Mouse (Mus musculus) ES-E14 (cell line): ENCODE data around the gene Gm17545. TPM values are rescaled to one million over a fixed set of nuclear protein-coding genes. Genes with fewer than 3 reads are reported as not detected.

ENCODE experiments used
- DNase-seq: peaks from one replicate; pipeline ENCODE4 v3.0.0-alpha.2; 2013; ENCODE audit warnings: low read depth, low spot score
- H3K27ac ChIP-seq: 2 replicates; pipeline ENCODE4 v1.5.1; 2012; ENCODE audit warnings: low read depth, mild to moderate bottlenecking, low read length, moderate library complexity, mixed read lengths; ENCODE audit not compliant: poor library complexity, insufficient read depth, severe bottlenecking
- H3K36me3 ChIP-seq: 2 replicates; pipeline ENCODE4 v1.6.1; 2012; ENCODE audit warnings: mild to moderate bottlenecking, low read length, moderate library complexity, mixed read lengths; ENCODE audit not compliant: control insufficient read depth, poor library complexity, insufficient read depth, severe bottlenecking
- H3K4me1 ChIP-seq, 2 experiments: fragments of 150-350 bp in 1 of 2; sonication (generic) in 1 of 2; 2 replicates each; pipeline ENCODE4 v1.6.1; 2012; ENCODE audit warnings: low read length in 2 of 2, mild to moderate bottlenecking in 1 of 2, mixed read lengths in 1 of 2; ENCODE audit not compliant: control insufficient read depth in 2 of 2, insufficient read depth in 2 of 2, poor library complexity in 1 of 2
- H3K4me3 ChIP-seq, 2 experiments: fragments of 150-350 bp in 1 of 2; sonication (generic) in 1 of 2; 2 replicates each; pipeline ENCODE4 v1.5.1; 2012; ENCODE audit warnings: low read length in 2 of 2, low read depth in 1 of 2, mild to moderate bottlenecking in 1 of 2, mixed read lengths in 1 of 2; ENCODE audit not compliant: insufficient read depth in 1 of 2, poor library complexity in 1 of 2, severe bottlenecking in 1 of 2
- H3K9ac ChIP-seq: 2 replicates; pipeline ENCODE4 v1.6.1; 2012; ENCODE audit warnings: low read depth, mild to moderate bottlenecking, low read length, mixed read lengths; ENCODE audit not compliant: poor library complexity, insufficient read depth, severe bottlenecking
- H3K9me3 ChIP-seq: fragments of 150-350 bp; sonication (generic); 2 replicates; pipeline ENCODE4 v1.6.1; 2012; ENCODE audit warnings: low read depth, mild to moderate bottlenecking, low read length; ENCODE audit not compliant: control insufficient read depth, insufficient read depth
- CHD2 ChIP-seq: IDR thresholded peaks from 2 replicates; pipeline ENCODE4 v1.6.1; 2014; ENCODE audit warnings: mild to moderate bottlenecking, low read depth, low read length, inconsistent platforms
- HCFC1 ChIP-seq: IDR thresholded peaks from 2 replicates; pipeline ENCODE4 v1.6.1; 2012; ENCODE audit warnings: low read length, inconsistent platforms, borderline replicate concordance; ENCODE audit not compliant: insufficient read depth
- MAFK ChIP-seq: IDR thresholded peaks from 2 replicates; pipeline ENCODE4 v1.6.1; 2014; ENCODE audit warnings: mild to moderate bottlenecking, low read depth, low read length, inconsistent platforms; ENCODE audit not compliant: insufficient read depth
- ZC3H11A ChIP-seq: IDR thresholded peaks from 2 replicates; pipeline ENCODE4 v1.6.1; 2012; ENCODE audit warnings: low read depth, mild to moderate bottlenecking, inconsistent platforms, low read length, borderline replicate concordance
- ZNF384 ChIP-seq: IDR thresholded peaks from 2 replicates; pipeline ENCODE4 v1.6.1; 2012; ENCODE audit warnings: low read depth, low read length, inconsistent platforms
- in situ Hi-C, 2 experiments: fragments of 600-800 bp; cut with MboI; formaldehyde crosslinking; loops; one replicate each; pipeline ENCODE4 v1.15.1; 2025; ENCODE audit warnings: low sequenced_read_pairs in 2 of 2, inconsistent platforms in 1 of 2; ENCODE audit not compliant: unreplicated experiment in 2 of 2
- total RNA-seq: library from RNA; depleted of rRNA; stranded (reverse); fragments of 300-350 nt; gene quantifications from 2 replicates; pipeline ENCODE4 v1.2.3, GENCODE M21; 2012

Gene Gm17545
- total RNA-seq, 1 experiment = not detected

- Histone ChIP-seq H3K27ac (no peak overlapping the region), H3K36me3 (no peaks in the 10 kb centered on the region), H3K4me3 (no peak overlapping the region), H3K4me1 (no peaks in the 10 kb centered on the region; a peak in 1 of 4 replicates), H3K9ac (no peak overlapping the region), H3K9me3 (no peaks in the 10 kb centered on the region)
- no peak for DNase-seq
- TF ChIP-seq CHD2 (no peak), MAFK (no peak), ZC3H11A (no peak), ZNF384 (no peak), HCFC1 (no peak)
- in situ Hi-C loops = no loop called here
Measured at GRCm38 (mm10) chr9:22433221-22433620, 20.9 kb upstream of the Gm17545 start.

- no peak overlapping the region for H3K4me3 ChIP-seq
- no peak for DNase-seq
- no peak overlapping the region for H3K9ac ChIP-seq
- no peak for TF ChIP-seq CHD2
- TF ChIP-seq ZNF384 = no peak
- H3K27ac ChIP-seq = no peak overlapping the region
- in situ Hi-C loops = no loop called here
- H3K36me3 ChIP-seq = no peaks in the 10 kb centered on the region
- H3K9me3 ChIP-seq = no peaks in the 10 kb centered on the region
- no peaks in the 10 kb centered on the region; a peak in 1 of 4 replicates for H3K4me1 ChIP-seq
Measured at GRCm38 (mm10) chr9:22434101-22434500, 20.0 kb upstream of the Gm17545 start.

- Histone ChIP-seq H3K9me3 (no peaks in the 10 kb centered on the region), H3K9ac (no peak overlapping the region), H3K27ac (no peak overlapping the region), H3K4me1 (no peaks in the 10 kb centered on the region), H3K4me3 (no peak overlapping the region), H3K36me3 (no peaks in the 10 kb centered on the region)
- TF ChIP-seq ZC3H11A = no peak
- no peak for TF ChIP-seq CHD2
- TF ChIP-seq MAFK = no peak
- no peak for TF ChIP-seq HCFC1
- TF ChIP-seq ZNF384 = no peak
- in situ Hi-C loops = no loop called here
- DNase-seq = no peak
Measured at GRCm38 (mm10) chr9:22438826-22439225, 15.3 kb upstream of the Gm17545 start.

GRCm38 (mm10) chr9:22443157-22443556, 10.9 kb upstream of the Gm17545 start:
- H3K4me1 ChIP-seq = no peaks in the 10 kb centered on the region
- H3K36me3 ChIP-seq = no peaks in the 10 kb centered on the region; the same call in 1 of the 2 replicates
- DNase-seq = no peak
- no peak overlapping the region for H3K27ac ChIP-seq
- in situ Hi-C loops = no loop called here
- no peak for TF ChIP-seq MAFK
- no peak for TF ChIP-seq ZNF384
- no peak for TF ChIP-seq ZC3H11A
- TF ChIP-seq CHD2 = no peak
- TF ChIP-seq HCFC1 = no peak
- H3K4me3 ChIP-seq = no peak overlapping the region
- H3K9ac ChIP-seq = no peak overlapping the region
- no peaks in the 10 kb centered on the region for H3K9me3 ChIP-seq

- Histone ChIP-seq H3K36me3 (peaks cover 4% of the 10 kb centered on the region; the same call in 1 of the 2 replicates), H3K27ac (no peak overlapping the region), H3K9ac (no peak overlapping the region), H3K4me1 (peaks cover 0 to 2% of the 10 kb centered on the region in 2 experiments; a peak in 1 of 4 replicates), H3K9me3 (no peaks in the 10 kb centered on the region), H3K4me3 (no peak overlapping the region)
- no peak for DNase-seq
- TF ChIP-seq CHD2 = no peak
- TF ChIP-seq HCFC1 = no peak
- TF ChIP-seq ZC3H11A = no peak
- TF ChIP-seq ZNF384 = no peak
- TF ChIP-seq MAFK = no peak
- in situ Hi-C loops = no loop called here
Measured at GRCm38 (mm10) chr9:22445123-22445522, 9.0 kb upstream of the Gm17545 start.
